Mouse (Mus musculus) kidney, embryonic 16.5 days (tissue): ENCODE data around the gene Gm47995. TPM values are rescaled to one million over a fixed set of nuclear protein-coding genes. Genes with fewer than 3 reads are reported as not detected.
A peak's percentile ranks its signal among the peaks of the same experiment; 100 is the strongest.
"Not testable (repeated sequence)": the region's sequence is repeated elsewhere in the genome, so short reads cannot be mapped to it uniquely, and the experiment has no call there.

ENCODE experiments used
- ATAC-seq: fragments of 200-750 bp; cut with Nextera tagmentation; 2 replicates; pipeline ENCODE4 v1.8.0; 2017; ENCODE audit warnings: moderate TSS enrichment; ENCODE audit not compliant: low FRiP score, low TSS enrichment
- H3K27ac ChIP-seq: fragments of 300-500 bp; sonication (generic); 2 replicates; pipeline ENCODE4 v1.5.1; 2014; ENCODE audit warnings: low read length
- H3K27me3 ChIP-seq: fragments of 300-500 bp; sonication (generic); 2 replicates; pipeline ENCODE4 v1.6.1; 2014; ENCODE audit warnings: low read length, control low read depth, mixed read lengths; ENCODE audit not compliant: insufficient read depth
- H3K36me3 ChIP-seq: fragments of 300-500 bp; sonication (generic); 2 replicates; pipeline ENCODE4 v1.6.1; 2014; ENCODE audit warnings: low read length, control low read depth, mixed read lengths; ENCODE audit not compliant: insufficient read depth
- H3K4me1 ChIP-seq: fragments of 300-500 bp; sonication (generic); 2 replicates; pipeline ENCODE4 v1.6.1; 2014; ENCODE audit warnings: low read length, control low read depth, mixed read lengths; ENCODE audit not compliant: insufficient read depth
- H3K4me2 ChIP-seq: fragments of 300-500 bp; sonication (generic); replicated peaks from 2 replicates; pipeline ENCODE4 v1.6.1; 2014; ENCODE audit warnings: low read depth, low read length
- H3K4me3 ChIP-seq: fragments of 300-500 bp; sonication (generic); 2 replicates; pipeline ENCODE4 v1.5.1; 2014; ENCODE audit warnings: mild to moderate bottlenecking, low read length
- H3K9ac ChIP-seq: fragments of 300-500 bp; sonication (generic); replicated peaks from 2 replicates; pipeline ENCODE4 v1.6.1; 2014; ENCODE audit warnings: low read length
- H3K9me3 ChIP-seq: fragments of 300-500 bp; sonication (generic); 2 replicates; pipeline ENCODE4 v1.6.1; 2016; ENCODE audit warnings: low read length, control low read depth
- WGBS: fragments of 180-500 bp; shearing (Covaris S2); extraction: QIAGEN DNeasy Blood & Tissue Kit; methylation state at CpG from one replicate; pipeline ENCODE4 v1.1.7; 2014; 5-methylcytosine and 5-hydroxymethylcytosine counted together
- polyA plus RNA-seq: library from polyadenylated mRNA; unstranded; fragments of >200 nt; fragmentation: Nextera tagmentation; extraction: Ambion mirVana; gene quantifications from 2 replicates; pipeline ENCODE4 v1.2.1, GENCODE M21; 2015

The Gm47995 gene
- polyA plus RNA-seq, 1 experiment from 2014 or later: not detected

DNA sequence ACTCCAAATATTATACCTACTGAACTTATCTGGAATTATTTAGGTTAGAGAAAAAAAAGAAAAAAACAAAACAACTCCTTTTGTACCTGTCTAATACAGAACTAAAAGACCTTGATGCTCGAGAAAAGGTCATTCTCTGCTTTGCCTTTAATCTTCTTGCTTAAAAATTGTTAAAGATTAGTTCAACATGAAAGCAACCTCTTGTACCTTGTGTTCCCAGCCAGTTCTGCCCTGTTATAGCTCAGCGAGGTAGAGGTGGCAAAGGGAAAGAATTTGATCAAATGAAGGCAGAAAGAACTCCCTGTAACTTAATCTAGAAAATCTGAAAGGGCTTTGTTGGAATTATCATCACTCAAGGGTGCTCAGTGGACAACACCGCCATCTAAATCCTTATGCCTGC is 12.1 kb upstream of the Gm47995 start:
- H3K36me3 ChIP-seq, H3K4me2 ChIP-seq, H3K27ac ChIP-seq, H3K27me3 ChIP-seq, H3K4me3 ChIP-seq, H3K9me3 ChIP-seq, H3K4me1 ChIP-seq, H3K9ac ChIP-seq: not testable (repeated sequence)
- peak; percentile 63 for ATAC-seq
- WGBS: 72% methylated on average over 3 of the region's 3 CpGs

- WGBS: 69% methylated on average over 4 of the region's 4 CpGs
- not testable (repeated sequence) for ATAC-seq, H3K4me3 ChIP-seq, H3K4me2 ChIP-seq, H3K4me1 ChIP-seq, H3K27me3 ChIP-seq, H3K9ac ChIP-seq, H3K9me3 ChIP-seq, H3K36me3 ChIP-seq, H3K27ac ChIP-seq
These were observed 11.3 kb upstream of the Gm47995 start for GRCm38 (mm10) chr1:151186879-151187424.

DNA sequence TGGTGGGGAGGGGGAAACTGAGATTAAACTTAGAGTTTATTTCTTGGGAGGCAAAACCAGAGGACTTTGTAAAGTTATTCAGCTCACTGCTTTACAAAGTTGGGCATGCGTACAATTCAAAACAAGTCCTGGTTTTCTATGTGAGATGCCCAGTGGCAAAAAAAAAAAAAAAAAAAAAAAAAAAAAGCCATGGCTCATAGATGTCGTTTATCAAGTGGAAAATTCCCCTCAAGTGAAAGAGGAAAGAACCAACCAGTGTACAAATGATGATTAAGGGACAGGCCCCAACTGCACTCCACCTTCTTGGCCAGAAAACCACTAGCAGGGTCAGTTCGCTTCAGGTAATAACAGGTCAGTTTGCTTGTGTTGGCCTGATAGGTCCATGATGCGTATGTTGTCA is 9.8 kb upstream of the Gm47995 start:
- H3K27ac ChIP-seq: 0 out of 2 replicates have a peak overlapping the region, but pooled peaks have one; percentile 14
- ATAC-seq: no peak

GRCm38 (mm10) chr1:151192075-151192474 is 6.2 kb upstream of the Gm47995 start, which contains the start of gene Gm8947:
TSS of gene Gm8947 (plus strand) at chr1:151192376.
- no CpG with 5 or more reads among the region's 7 CpGs for WGBS
- H3K27ac ChIP-seq, H3K27me3 ChIP-seq, H3K9ac ChIP-seq, H3K4me2 ChIP-seq, H3K36me3 ChIP-seq, ATAC-seq, H3K4me1 ChIP-seq, H3K4me3 ChIP-seq, H3K9me3 ChIP-seq: not testable (repeated sequence)

More for the DNA sequence above, 9.8 kb upstream of the Gm47995 start:
- Histone ChIP-seq H3K9me3 (no peaks in the 10 kb centered on the region), H3K9ac (no peak overlapping the region), H3K4me3 (no peak overlapping the region), H3K4me1 (no peaks in the 10 kb centered on the region), H3K4me2 (no peak overlapping the region), H3K36me3 (no peaks in the 10 kb centered on the region), H3K27me3 (no peaks in the 10 kb centered on the region)
- WGBS: 84% methylated on average over 4 of the region's 4 CpGs

DNA sequence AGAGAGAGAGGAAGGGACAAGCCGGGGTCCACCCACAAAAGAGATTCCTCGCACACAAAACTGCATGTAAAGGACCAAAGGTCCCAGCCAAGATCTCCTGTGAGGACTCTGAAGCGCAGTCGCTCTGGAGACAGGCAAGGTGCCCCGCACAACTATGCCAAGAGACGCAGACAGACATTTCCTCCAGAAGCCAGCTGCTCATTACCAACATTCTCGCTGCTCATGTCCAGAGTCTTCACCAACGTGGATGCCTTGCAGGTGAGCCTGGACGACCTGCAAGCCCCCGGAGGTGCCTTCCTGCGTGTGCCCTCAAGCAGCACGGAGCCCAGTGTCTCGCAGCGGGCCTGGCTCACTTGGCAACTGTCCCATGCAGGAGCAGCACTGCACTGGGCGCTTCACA is 5.5 kb upstream of the Gm47995 start:
- H3K4me3 ChIP-seq, H3K27me3 ChIP-seq, H3K4me2 ChIP-seq, H3K27ac ChIP-seq, H3K9ac ChIP-seq, H3K9me3 ChIP-seq, H3K36me3 ChIP-seq, H3K4me1 ChIP-seq, ATAC-seq: not testable (repeated sequence)
- 89% methylated on average over 13 of the region's 15 CpGs for WGBS

- not testable (repeated sequence) for H3K27ac ChIP-seq, H3K9ac ChIP-seq, H3K27me3 ChIP-seq, H3K4me1 ChIP-seq, H3K36me3 ChIP-seq, H3K4me2 ChIP-seq, H3K9me3 ChIP-seq, ATAC-seq, H3K4me3 ChIP-seq
- WGBS: 66% methylated on average over 4 of the region's 4 CpGs
These were observed 2.3 kb upstream of the Gm47995 start for GRCm38 (mm10) chr1:151195986-151196385.

DNA sequence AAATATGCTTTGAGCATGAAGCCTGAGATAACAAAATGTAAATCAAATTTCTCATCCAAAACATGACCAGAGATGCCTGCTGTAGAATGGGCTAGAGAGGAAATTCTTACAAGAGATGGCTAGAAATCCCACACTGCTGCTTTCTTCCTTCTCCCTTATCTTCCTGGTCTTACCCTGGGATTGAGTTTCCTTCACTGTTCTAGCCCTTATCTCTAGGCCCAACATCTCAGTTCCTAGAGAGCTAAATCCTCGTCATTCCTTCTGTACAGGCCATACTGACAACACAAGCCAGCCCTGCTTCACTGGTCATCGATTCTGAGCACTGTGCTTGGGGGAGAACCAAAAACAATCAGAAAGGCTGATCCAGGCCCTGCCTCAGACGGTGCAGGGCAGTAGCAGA is 1.6 kb upstream of the Gm47995 start:
- H3K4me3 ChIP-seq, H3K27ac ChIP-seq, H3K4me1 ChIP-seq, H3K9ac ChIP-seq, H3K9me3 ChIP-seq, H3K27me3 ChIP-seq, ATAC-seq, H3K4me2 ChIP-seq, H3K36me3 ChIP-seq: not testable (repeated sequence)
- WGBS: 62% methylated on average over 3 of the region's 3 CpGs

DNA sequence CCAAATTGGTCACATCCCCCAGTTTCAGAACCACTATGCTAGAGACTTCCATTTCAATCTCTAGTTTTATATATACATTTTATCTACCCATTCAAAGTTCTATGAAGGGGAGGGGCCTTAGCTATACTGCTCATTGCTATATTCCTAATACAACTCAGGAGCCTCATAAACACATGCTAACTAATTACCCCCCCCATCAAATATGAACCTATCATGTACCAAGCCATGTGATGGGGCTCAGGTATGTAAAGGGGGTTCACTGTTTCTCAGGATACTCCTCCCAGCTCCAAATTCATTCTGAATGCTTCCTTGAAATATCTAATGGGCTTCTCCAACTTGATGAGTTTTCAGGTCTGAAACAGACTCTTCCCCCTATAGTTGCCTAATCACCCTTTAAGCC is 2.4 kb downstream of the Gm47995 start:
- not testable (repeated sequence) for H3K27ac ChIP-seq, H3K36me3 ChIP-seq, H3K4me1 ChIP-seq, H3K27me3 ChIP-seq, H3K4me2 ChIP-seq, H3K4me3 ChIP-seq, H3K9me3 ChIP-seq, H3K9ac ChIP-seq
- peak; percentile 63; the same call in 1 of the 2 replicates for ATAC-seq

- peak; percentile 84; the same call in 1 of the 2 replicates for ATAC-seq
- not testable (repeated sequence) for H3K9me3 ChIP-seq, H3K36me3 ChIP-seq, H3K27me3 ChIP-seq, H3K27ac ChIP-seq, H3K4me2 ChIP-seq, H3K4me1 ChIP-seq, H3K4me3 ChIP-seq, H3K9ac ChIP-seq
- 51% methylated on average over 3 of the region's 5 CpGs for WGBS
These were observed 4.5 kb downstream of the Gm47995 start for GRCm38 (mm10) chr1:151202771-151203170.

DNA sequence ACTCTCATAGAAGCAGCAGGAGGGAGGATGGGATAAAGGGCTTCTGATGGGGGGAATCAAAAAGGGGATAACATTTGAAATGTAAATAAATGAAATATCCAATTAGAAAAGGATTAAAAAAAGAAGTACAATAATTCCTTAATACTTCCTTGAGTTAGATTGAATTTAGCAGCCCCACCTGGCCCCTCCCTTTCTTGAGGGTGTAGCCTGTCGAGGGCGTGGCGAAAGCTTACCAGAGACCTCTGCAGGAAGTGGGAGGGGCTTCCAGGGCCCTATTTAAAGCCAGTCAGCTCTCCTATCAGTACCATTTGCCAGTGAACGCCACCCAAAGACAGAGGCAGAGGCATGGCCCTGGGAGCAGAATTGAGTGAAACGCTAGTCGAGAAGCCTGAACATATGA is 5.6 kb downstream of the Gm47995 start, which contains the start of gene 3110040M04Rik:
3110040M04Rik (plus strand) TSS at position 304 of the 400 bp plus-strand sequence.
- not testable (repeated sequence) for H3K4me1 ChIP-seq, H3K9me3 ChIP-seq, H3K27me3 ChIP-seq, H3K4me3 ChIP-seq, H3K27ac ChIP-seq, H3K9ac ChIP-seq, ATAC-seq, H3K36me3 ChIP-seq, H3K4me2 ChIP-seq
- no CpG with 5 or more reads among the region's 6 CpGs for WGBS
